Mouse (Mus musculus): ENCODE measurements at regions not wholly inside any gene's neighbourhood (a gene's known extent, or its start where the extent isn't known, plus 50 kb on each side); places are given as distances from the start of the nearest gene placed in this dataset.

- 5% methylated on average over 14 of the region's 14 CpGs for WGBS
- Histone ChIP-seq H3K9me3 (replicated peaks; ENCODE audit: control insufficient read depth, low read length) (no peaks in the 10 kb centered on the region), H3K4me1 (ENCODE audit: control insufficient read depth, insufficient read depth, low read length) (peaks cover 19% of the 10 kb centered on the region), H3K4me2 (ENCODE audit: low read length) (peak overlapping the region; percentile 43), H3K4me3 (ENCODE audit: low read depth, low read length) (peak overlapping the region; percentile 9), H3K36me3 (ENCODE audit: control insufficient read depth, insufficient read depth, low read length) (no peaks in the 10 kb centered on the region), H3K27me3 (replicated peaks; ENCODE audit: control insufficient read depth, insufficient read depth, low read length) (no peaks in the 10 kb centered on the region), H3K27ac (ENCODE audit: low read depth, low read length) (peak overlapping the region; percentile 64; the same call in 1 of the 2 replicates), H3K9ac (ENCODE audit: low read length) (peak overlapping the region; percentile 29; the same call in 1 of the 2 replicates)
- ATAC-seq (peak; percentile 85), DNase-seq (ENCODE audit: low spot score) (peak; percentile 69)
Observed at GRCm38 (mm10) chr13:78445891-78446725, 246.6 kb upstream of the Nr2f1 start.

- peak overlapping the region; percentile 56; the same call in 1 of the 2 replicates for H3K27ac ChIP-seq (ENCODE audit: low read depth, low read length)
- WGBS, result 32% methylated on average over 8 of the region's 8 CpGs
- H3K4me1 ChIP-seq (ENCODE audit: control insufficient read depth, insufficient read depth, low read length), result peaks cover 19% of the 10 kb centered on the region
- no peak overlapping the region for H3K4me2 ChIP-seq (ENCODE audit: low read length)
- DNase-seq (ENCODE audit: low spot score), result peak; percentile 58
- H3K36me3 ChIP-seq (ENCODE audit: control insufficient read depth, insufficient read depth, low read length), result no peaks in the 10 kb centered on the region
- H3K9me3 ChIP-seq (replicated peaks; ENCODE audit: control insufficient read depth, low read length), result no peaks in the 10 kb centered on the region
- peak; percentile 35; the same call in 1 of the 2 replicates for ATAC-seq
- H3K4me3 ChIP-seq (ENCODE audit: low read depth, low read length), result no peak overlapping the region
- no peak overlapping the region for H3K9ac ChIP-seq (ENCODE audit: low read length)
- no peaks in the 10 kb centered on the region for H3K27me3 ChIP-seq (replicated peaks; ENCODE audit: control insufficient read depth, insufficient read depth, low read length)
Observed at GRCm38 (mm10) chr13:78444691-78445349, 245.3 kb upstream of the Nr2f1 start.

GRCm38 (mm10) chr13:78428469-78428868, 228.9 kb upstream of the Nr2f1 start:
- no peaks in the 10 kb centered on the region for H3K36me3 ChIP-seq (ENCODE audit: control insufficient read depth, insufficient read depth, low read length)
- ATAC-seq, result no peak
- no peak overlapping the region for H3K4me3 ChIP-seq (ENCODE audit: low read depth, low read length)
- H3K4me1 ChIP-seq (ENCODE audit: control insufficient read depth, insufficient read depth, low read length), result peaks cover 15% of the 10 kb centered on the region
- no peak for DNase-seq (ENCODE audit: low spot score)
- no peaks in the 10 kb centered on the region for H3K9me3 ChIP-seq (replicated peaks; ENCODE audit: control insufficient read depth, low read length)
- H3K27ac ChIP-seq (ENCODE audit: low read depth, low read length), result peak overlapping the region; percentile 83; the same call in 1 of the 2 replicates
- peak overlapping the region; percentile 59; the same call in 1 of the 2 replicates for H3K4me2 ChIP-seq (ENCODE audit: low read length)
- no peak overlapping the region for H3K9ac ChIP-seq (ENCODE audit: low read length)
- WGBS, result 27% methylated on average over 4 of the region's 4 CpGs
- no peaks in the 10 kb centered on the region for H3K27me3 ChIP-seq (replicated peaks; ENCODE audit: control insufficient read depth, insufficient read depth, low read length)

GRCm38 (mm10) chr13:78428084-78428445, 228.5 kb upstream of the Nr2f1 start:
- no peak for ATAC-seq
- peak overlapping the region; percentile 18 for H3K4me3 ChIP-seq (ENCODE audit: low read depth, low read length)
- H3K27me3 ChIP-seq (replicated peaks; ENCODE audit: control insufficient read depth, insufficient read depth, low read length), result no peaks in the 10 kb centered on the region
- 4% methylated on average over 9 of the region's 9 CpGs for WGBS
- peaks cover 15% of the 10 kb centered on the region for H3K4me1 ChIP-seq (ENCODE audit: control insufficient read depth, insufficient read depth, low read length)
- DNase-seq (ENCODE audit: low spot score), result no peak
- peak overlapping the region; percentile 59 for H3K4me2 ChIP-seq (ENCODE audit: low read length)
- peak overlapping the region; percentile 83 for H3K27ac ChIP-seq (ENCODE audit: low read depth, low read length)
- H3K9me3 ChIP-seq (replicated peaks; ENCODE audit: control insufficient read depth, low read length), result no peaks in the 10 kb centered on the region
- H3K9ac ChIP-seq (ENCODE audit: low read length), result peak overlapping the region; percentile 45; the same call in 1 of the 2 replicates
- no peaks in the 10 kb centered on the region for H3K36me3 ChIP-seq (ENCODE audit: control insufficient read depth, insufficient read depth, low read length)

GRCm38 (mm10) chr13:78427141-78428083, 227.9 kb upstream of the Nr2f1 start:
- H3K9me3 ChIP-seq (replicated peaks; ENCODE audit: control insufficient read depth, low read length), result no peaks in the 10 kb centered on the region
- peak overlapping the region; percentile 83 for H3K27ac ChIP-seq (ENCODE audit: low read depth, low read length)
- WGBS, result 2% methylated on average over 24 of the region's 24 CpGs
- H3K9ac ChIP-seq (ENCODE audit: low read length), result peak overlapping the region; percentile 45
- H3K4me3 ChIP-seq (ENCODE audit: low read depth, low read length), result peak overlapping the region; percentile 18
- peaks cover 15% of the 10 kb centered on the region for H3K4me1 ChIP-seq (ENCODE audit: control insufficient read depth, insufficient read depth, low read length)
- H3K27me3 ChIP-seq (replicated peaks; ENCODE audit: control insufficient read depth, insufficient read depth, low read length), result no peaks in the 10 kb centered on the region
- ATAC-seq, result peak; percentile 96
- H3K4me2 ChIP-seq (ENCODE audit: low read length), result peak overlapping the region; percentile 59
- DNase-seq (ENCODE audit: low spot score), result peak; percentile 93
- H3K36me3 ChIP-seq (ENCODE audit: control insufficient read depth, insufficient read depth, low read length), result no peaks in the 10 kb centered on the region

GRCm38 (mm10) chr13:78426306-78426921, 226.9 kb upstream of the Nr2f1 start:
- DNase-seq (ENCODE audit: low spot score) (peak; percentile 32), ATAC-seq (no peak)
- Histone ChIP-seq H3K4me3 (ENCODE audit: low read depth, low read length) (no peak overlapping the region), H3K36me3 (ENCODE audit: control insufficient read depth, insufficient read depth, low read length) (no peaks in the 10 kb centered on the region), H3K9me3 (replicated peaks; ENCODE audit: control insufficient read depth, low read length) (no peaks in the 10 kb centered on the region), H3K27me3 (replicated peaks; ENCODE audit: control insufficient read depth, insufficient read depth, low read length) (no peaks in the 10 kb centered on the region), H3K4me1 (ENCODE audit: control insufficient read depth, insufficient read depth, low read length) (peaks cover 15% of the 10 kb centered on the region), H3K4me2 (ENCODE audit: low read length) (peak overlapping the region; percentile 59), H3K9ac (ENCODE audit: low read length) (no peak overlapping the region), H3K27ac (ENCODE audit: low read depth, low read length) (peak overlapping the region; percentile 83)
- 21% methylated on average over 8 of the region's 8 CpGs for WGBS

- Histone ChIP-seq H3K4me2 (ENCODE audit: low read length) (no peak overlapping the region), H3K27me3 (replicated peaks; ENCODE audit: control insufficient read depth, insufficient read depth, low read length) (no peaks in the 10 kb centered on the region), H3K9me3 (replicated peaks; ENCODE audit: control insufficient read depth, low read length) (no peaks in the 10 kb centered on the region), H3K36me3 (ENCODE audit: control insufficient read depth, insufficient read depth, low read length) (no peaks in the 10 kb centered on the region), H3K4me1 (ENCODE audit: control insufficient read depth, insufficient read depth, low read length) (no peaks in the 10 kb centered on the region), H3K9ac (ENCODE audit: low read length) (no peak overlapping the region), H3K4me3 (ENCODE audit: low read depth, low read length) (no peak overlapping the region), H3K27ac (ENCODE audit: low read depth, low read length) (no peak overlapping the region)
- DNase-seq (ENCODE audit: low spot score) (no peak), ATAC-seq (no peak)
- WGBS, result 81% methylated on average over 3 of the region's 3 CpGs
Observed at GRCm38 (mm10) chr13:78405071-78405470, 205.5 kb upstream of the Nr2f1 start.

GRCm38 (mm10) chr13:78383761-78384160, 184.2 kb upstream of the Nr2f1 start:
- H3K36me3 ChIP-seq (ENCODE audit: control insufficient read depth, insufficient read depth, low read length), result no peaks in the 10 kb centered on the region
- H3K9me3 ChIP-seq (replicated peaks; ENCODE audit: control insufficient read depth, low read length), result no peaks in the 10 kb centered on the region
- H3K4me2 ChIP-seq (ENCODE audit: low read length), result no peak overlapping the region
- H3K27ac ChIP-seq (ENCODE audit: low read depth, low read length), result no peak overlapping the region
- DNase-seq (ENCODE audit: low spot score) (no peak), ATAC-seq (no peak)
- H3K4me1 ChIP-seq (ENCODE audit: control insufficient read depth, insufficient read depth, low read length), result no peaks in the 10 kb centered on the region
- WGBS, result 73% methylated on average over 2 of the region's 2 CpGs
- H3K4me3 ChIP-seq (ENCODE audit: low read depth, low read length), result no peak overlapping the region
- H3K27me3 ChIP-seq (replicated peaks; ENCODE audit: control insufficient read depth, insufficient read depth, low read length), result no peaks in the 10 kb centered on the region
- no peak overlapping the region for H3K9ac ChIP-seq (ENCODE audit: low read length)
